Mouse (Mus musculus) thymus, adult 2 months (tissue): ENCODE data around the gene Cntnap5b.

ENCODE experiments used
- CTCF ChIP-seq: fragments of 200-500 bp; IDR thresholded peaks from 2 replicates; pipeline ENCODE4 v1.5.1; 2012; ENCODE audit warnings: mild to moderate bottlenecking, control low read depth, low read length, moderate library complexity, borderline replicate concordance; ENCODE audit not compliant: control insufficient read depth, poor library complexity, insufficient read depth; ENCODE audit errors: extremely low read depth
- POLR2A ChIP-seq: fragments of 200-500 bp; IDR thresholded peaks from 2 replicates; pipeline ENCODE4 v1.6.1; 2012; ENCODE audit warnings: mild to moderate bottlenecking, low read length, control low read depth, moderate library complexity; ENCODE audit not compliant: control insufficient read depth, poor library complexity, insufficient read depth; ENCODE audit errors: extremely low read depth

- TF ChIP-seq POLR2A (no peak), CTCF (no peak)
Measured at GRCm38 (mm10) chr1:100369415-100370113, 597.0 kb downstream of the Cntnap5b start.
